Mouse (Mus musculus): Measurements from ENCODE around the gene Atrip. TPM values are rescaled to one million over a fixed set of nuclear protein-coding genes. Genes with fewer than 3 reads are reported as not detected.

Atrip gene
- polyA plus RNA-seq, 1 experiment from 2014 or later = 23.4 TPM

DNA sequence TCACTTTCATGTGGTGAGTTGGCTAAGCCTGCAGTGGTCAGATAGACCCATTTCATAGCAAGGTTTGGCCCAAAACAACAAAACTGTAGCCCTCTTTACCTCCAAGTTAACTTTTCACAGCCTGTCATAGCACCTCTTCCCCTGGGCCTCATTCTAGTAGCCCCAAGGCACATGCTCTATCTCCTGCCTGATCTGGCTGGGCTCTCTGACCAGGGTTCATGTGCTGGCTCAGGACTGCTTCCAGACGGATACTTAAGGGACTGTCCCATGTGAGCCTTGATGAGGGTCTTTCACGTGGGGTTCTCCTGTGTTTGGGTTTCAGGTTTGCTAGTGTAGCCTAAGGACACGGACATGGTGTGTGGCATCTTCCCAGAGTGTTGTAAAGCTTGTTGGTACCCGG lies 34.2 kb downstream of the Atrip start:
- WGBS = 80% methylated on average over 4 of the region's 4 CpGs
- peaks cover 17% of the 10 kb centered on the region for H3K4me1 ChIP-seq (ENCODE audit: control insufficient read depth, insufficient read depth, low read length)
- H3K9me3 ChIP-seq (replicated peaks; ENCODE audit: control insufficient read depth, low read length) = no peaks in the 10 kb centered on the region
- no peaks in the 10 kb centered on the region for H3K27me3 ChIP-seq (ENCODE audit: control insufficient read depth, insufficient read depth, low read length)
- H3K9ac ChIP-seq (ENCODE audit: low read length) = peak overlapping the region; percentile 90
- peak overlapping the region; percentile 71 for H3K4me2 ChIP-seq (ENCODE audit: low read depth, low read length)
- no peak for ATAC-seq (ENCODE audit: insufficient read depth, low FRiP score)
- no peaks in the 10 kb centered on the region for H3K36me3 ChIP-seq (ENCODE audit: control insufficient read depth, insufficient read depth, low read length)
- peak overlapping the region; percentile 82 for H3K4me3 ChIP-seq (replicated peaks; ENCODE audit: low read length)
- H3K27ac ChIP-seq (ENCODE audit: low read length) = peak overlapping the region; percentile 84; the same call in 1 of the 2 replicates

DNA sequence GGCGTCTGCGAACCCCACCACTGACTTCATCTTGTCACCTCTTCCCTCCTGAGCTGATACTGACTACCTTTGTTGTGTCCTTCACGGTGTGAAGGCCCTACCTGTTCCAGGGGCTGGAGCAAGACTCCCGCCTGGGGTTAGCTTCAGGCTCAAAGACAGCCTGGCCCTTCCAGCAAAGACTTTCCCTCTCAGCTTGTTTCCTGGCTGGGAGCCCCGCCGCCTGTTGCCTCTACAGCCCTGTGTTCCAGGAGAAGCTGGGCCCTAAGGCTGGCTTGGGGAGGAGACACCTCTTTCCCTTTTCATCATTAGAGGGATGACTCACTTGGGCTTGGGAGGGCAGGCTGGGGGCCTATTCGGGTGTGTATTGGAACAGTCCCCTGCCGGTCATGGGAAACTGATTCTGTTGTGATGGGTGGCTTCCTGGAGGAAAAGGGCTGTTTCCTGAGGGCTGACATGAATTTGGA lies 35.0 kb downstream of the Atrip start:
- H3K36me3 ChIP-seq (ENCODE audit: control insufficient read depth, insufficient read depth, low read length) = no peaks in the 10 kb centered on the region
- H3K4me2 ChIP-seq (ENCODE audit: low read depth, low read length) = peak overlapping the region; percentile 71
- 17% methylated on average over 8 of the region's 8 CpGs for WGBS
- H3K9ac ChIP-seq (ENCODE audit: low read length) = peak overlapping the region; percentile 90
- H3K4me3 ChIP-seq (replicated peaks; ENCODE audit: low read length) = peak overlapping the region; percentile 82
- peak; percentile 61; the same call in 1 of the 2 replicates for ATAC-seq (ENCODE audit: insufficient read depth, low FRiP score)
- no peaks in the 10 kb centered on the region for H3K27me3 ChIP-seq (ENCODE audit: control insufficient read depth, insufficient read depth, low read length)
- peak overlapping the region; percentile 84 for H3K27ac ChIP-seq (ENCODE audit: low read length)
- no peaks in the 10 kb centered on the region for H3K9me3 ChIP-seq (replicated peaks; ENCODE audit: control insufficient read depth, low read length)
- H3K4me1 ChIP-seq (ENCODE audit: control insufficient read depth, insufficient read depth, low read length) = peaks cover 17% of the 10 kb centered on the region

DNA sequence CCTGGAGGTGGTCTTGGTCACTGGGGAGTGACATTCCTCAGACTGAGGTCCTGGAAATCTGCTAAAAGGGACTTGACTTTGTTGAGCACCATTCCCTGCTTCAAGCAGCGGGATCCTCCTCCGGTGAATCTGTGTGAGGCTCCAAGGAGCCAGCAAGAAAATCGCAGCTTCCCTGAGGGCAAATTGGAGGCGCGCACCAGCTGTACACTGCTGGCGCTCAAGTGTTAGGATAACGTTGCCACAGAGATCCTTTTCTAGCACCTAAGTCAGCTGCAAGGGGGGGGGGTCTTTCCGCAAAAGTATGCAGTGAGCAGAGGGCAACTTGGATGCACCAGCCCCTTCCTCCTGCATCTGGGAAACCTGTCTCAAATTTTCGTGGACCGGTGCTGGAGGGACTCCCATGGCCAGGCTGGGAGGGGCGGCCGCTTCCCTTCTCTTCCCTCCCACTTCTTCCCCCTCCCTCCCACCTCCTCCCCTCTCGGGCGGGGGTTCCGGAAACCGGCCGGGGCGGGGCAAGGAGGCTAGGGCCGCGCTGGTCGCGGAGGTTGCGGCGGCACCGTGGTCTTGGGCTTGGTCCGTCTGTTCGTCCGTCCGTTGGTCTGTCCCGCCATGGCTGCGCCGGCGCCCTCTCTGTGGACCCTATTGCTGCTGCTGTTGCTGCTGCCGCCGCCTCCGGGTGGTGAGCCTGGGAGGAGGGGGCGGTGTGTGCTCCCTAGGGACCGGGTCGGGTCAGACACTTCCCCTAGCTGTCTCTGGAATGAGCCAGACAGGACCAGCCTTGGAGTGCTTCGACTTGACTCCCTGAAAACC lies 35.6 kb downstream of the Atrip start, which contains the start of gene Shisa5:
Gene Shisa5 (plus strand): TSS at position 480 of the 810 bp plus-strand sequence.
- no peaks in the 10 kb centered on the region for H3K36me3 ChIP-seq (ENCODE audit: control insufficient read depth, insufficient read depth, low read length)
- 0% methylated on average over 38 of the region's 40 CpGs for WGBS
- H3K4me1 ChIP-seq (ENCODE audit: control insufficient read depth, insufficient read depth, low read length) = peaks cover 17% of the 10 kb centered on the region
- H3K9me3 ChIP-seq (replicated peaks; ENCODE audit: control insufficient read depth, low read length) = no peaks in the 10 kb centered on the region
- H3K27me3 ChIP-seq (ENCODE audit: control insufficient read depth, insufficient read depth, low read length) = no peaks in the 10 kb centered on the region
- peak within 1 kb of the TSS; percentile 71 for H3K4me2 ChIP-seq (ENCODE audit: low read depth, low read length)
- H3K4me3 ChIP-seq (replicated peaks; ENCODE audit: low read length) = peak within 1 kb of the TSS; percentile 82
- H3K9ac ChIP-seq (ENCODE audit: low read length) = peak within 1 kb of the TSS; percentile 90
- ATAC-seq (ENCODE audit: insufficient read depth, low FRiP score) = peak; percentile 88
- peak within 1 kb of the TSS; percentile 84 for H3K27ac ChIP-seq (ENCODE audit: low read length)

DNA sequence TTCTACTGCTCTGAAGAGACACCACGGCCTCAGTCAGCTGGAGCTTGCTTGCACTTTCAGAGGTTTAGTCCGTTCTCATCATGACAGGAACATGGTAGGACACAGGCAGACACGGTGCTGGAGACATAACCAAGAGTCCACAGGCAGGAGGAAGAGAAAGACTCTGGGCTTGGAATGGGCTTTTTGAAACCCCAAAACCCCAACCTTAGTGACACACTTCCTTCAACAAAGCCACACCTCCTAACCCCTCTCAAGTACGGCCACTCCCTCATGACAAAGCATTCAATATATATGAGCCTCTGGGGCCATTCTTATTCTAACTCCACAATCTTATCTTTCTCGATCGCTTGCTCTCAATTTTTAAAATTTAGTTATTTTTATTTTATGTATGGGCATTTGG lies 41.5 kb downstream of the Atrip start:
- ATAC-seq (ENCODE audit: insufficient read depth, low FRiP score) = no peak
- Histone ChIP-seq H3K4me1 (ENCODE audit: control insufficient read depth, insufficient read depth, low read length) (no peaks in the 10 kb centered on the region), H3K27ac (ENCODE audit: low read length) (no peak overlapping the region), H3K27me3 (ENCODE audit: control insufficient read depth, insufficient read depth, low read length) (no peaks in the 10 kb centered on the region), H3K9ac (ENCODE audit: low read length) (no peak overlapping the region), H3K9me3 (replicated peaks; ENCODE audit: control insufficient read depth, low read length) (no peaks in the 10 kb centered on the region), H3K4me3 (replicated peaks; ENCODE audit: low read length) (no peak overlapping the region), H3K36me3 (ENCODE audit: control insufficient read depth, insufficient read depth, low read length) (no peaks in the 10 kb centered on the region), H3K4me2 (ENCODE audit: low read depth, low read length) (no peak overlapping the region)
- WGBS = 73% methylated on average over 6 of the region's 6 CpGs

DNA sequence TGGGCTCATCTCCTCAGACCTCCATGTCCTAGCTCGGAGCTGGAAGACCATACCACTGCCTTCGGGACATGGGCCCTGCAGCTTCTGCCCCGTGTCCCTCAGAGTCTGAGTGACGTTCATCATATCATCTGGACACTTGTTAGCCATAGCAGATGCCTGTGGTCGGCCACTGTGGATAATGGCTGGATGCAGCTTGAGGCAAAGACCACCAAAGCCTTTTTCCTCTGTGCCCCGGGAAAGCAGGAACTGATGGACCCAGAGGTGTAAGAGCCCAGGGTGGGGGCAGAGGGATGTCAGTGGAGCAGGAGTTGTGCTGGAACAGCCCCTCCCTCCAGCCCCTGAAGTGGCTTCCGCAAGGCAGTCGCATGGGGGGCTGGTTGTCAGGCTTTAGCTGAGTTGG lies 42.2 kb downstream of the Atrip start:
- ATAC-seq (ENCODE audit: insufficient read depth, low FRiP score) = no peak
- no peak overlapping the region for H3K4me2 ChIP-seq (ENCODE audit: low read depth, low read length)
- no peak overlapping the region for H3K27ac ChIP-seq (ENCODE audit: low read length)
- H3K36me3 ChIP-seq (ENCODE audit: control insufficient read depth, insufficient read depth, low read length) = no peaks in the 10 kb centered on the region
- no peak overlapping the region for H3K9ac ChIP-seq (ENCODE audit: low read length)
- 76% methylated on average over 8 of the region's 8 CpGs for WGBS
- no peaks in the 10 kb centered on the region for H3K4me1 ChIP-seq (ENCODE audit: control insufficient read depth, insufficient read depth, low read length)
- H3K4me3 ChIP-seq (replicated peaks; ENCODE audit: low read length) = no peak overlapping the region
- H3K9me3 ChIP-seq (replicated peaks; ENCODE audit: control insufficient read depth, low read length) = no peaks in the 10 kb centered on the region
- H3K27me3 ChIP-seq (ENCODE audit: control insufficient read depth, insufficient read depth, low read length) = no peaks in the 10 kb centered on the region

DNA sequence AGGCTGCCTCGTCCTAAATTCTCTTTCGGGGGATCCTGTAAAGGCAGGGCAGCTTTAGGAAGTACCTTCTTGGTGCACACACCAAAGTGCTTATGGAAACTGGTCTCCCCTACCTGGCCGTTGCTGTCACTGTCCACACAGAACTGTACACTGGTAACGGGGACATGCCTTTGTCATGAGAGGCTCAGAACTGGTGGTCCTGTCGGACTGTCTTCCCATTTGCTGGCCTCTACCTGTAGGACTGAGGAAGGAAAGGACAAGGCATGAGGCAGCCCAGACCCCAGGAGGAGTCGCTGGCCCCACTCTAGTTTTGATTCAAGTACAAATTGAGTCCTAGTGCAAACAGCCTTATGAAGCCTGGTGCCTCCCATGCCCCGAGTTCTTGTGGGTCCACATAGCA lies 42.9 kb downstream of the Atrip start:
- Histone ChIP-seq H3K27ac (ENCODE audit: low read length) (no peak overlapping the region), H3K4me2 (ENCODE audit: low read depth, low read length) (no peak overlapping the region)
- 91% methylated on average over 7 of the region's 7 CpGs for WGBS

DNA sequence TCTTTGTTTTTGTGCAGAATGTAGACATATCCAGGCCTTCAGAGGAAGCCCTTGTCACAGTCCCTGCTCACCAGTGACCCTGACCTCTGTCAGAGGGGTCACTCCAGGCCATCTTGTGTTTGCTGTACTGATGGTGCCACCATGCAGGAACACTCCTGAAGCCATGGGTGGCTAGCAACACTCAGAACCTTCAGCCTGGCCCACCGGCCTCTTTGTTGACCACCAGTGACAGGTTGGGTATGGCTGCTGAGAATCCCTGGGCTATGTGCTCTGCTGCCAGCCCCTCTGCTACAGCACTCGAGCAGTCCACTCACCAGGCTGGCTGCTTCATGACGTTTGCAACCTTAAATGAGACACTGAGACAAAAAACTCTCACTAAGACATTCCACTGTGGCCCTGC lies 43.6 kb downstream of the Atrip start:
- H3K4me3 ChIP-seq (replicated peaks; ENCODE audit: low read length) = no peak overlapping the region
- H3K27ac ChIP-seq (ENCODE audit: low read length) = no peak overlapping the region
- no peak for ATAC-seq (ENCODE audit: insufficient read depth, low FRiP score)
- H3K27me3 ChIP-seq (ENCODE audit: control insufficient read depth, insufficient read depth, low read length) = no peaks in the 10 kb centered on the region
- H3K4me1 ChIP-seq (ENCODE audit: control insufficient read depth, insufficient read depth, low read length) = no peaks in the 10 kb centered on the region
- H3K4me2 ChIP-seq (ENCODE audit: low read depth, low read length) = no peak overlapping the region
- no peaks in the 10 kb centered on the region for H3K36me3 ChIP-seq (ENCODE audit: control insufficient read depth, insufficient read depth, low read length)
- WGBS = 75% methylated on average over 3 of the region's 3 CpGs
- no peak overlapping the region for H3K9ac ChIP-seq (ENCODE audit: low read length)
- H3K9me3 ChIP-seq (replicated peaks; ENCODE audit: control insufficient read depth, low read length) = no peaks in the 10 kb centered on the region

More for the DNA sequence above, 42.9 kb downstream of the Atrip start:
- no peak overlapping the region for H3K4me3 ChIP-seq (replicated peaks; ENCODE audit: low read length)
- no peaks in the 10 kb centered on the region for H3K36me3 ChIP-seq (ENCODE audit: control insufficient read depth, insufficient read depth, low read length)
- no peaks in the 10 kb centered on the region for H3K27me3 ChIP-seq (ENCODE audit: control insufficient read depth, insufficient read depth, low read length)
- H3K4me1 ChIP-seq (ENCODE audit: control insufficient read depth, insufficient read depth, low read length) = no peaks in the 10 kb centered on the region
- H3K9ac ChIP-seq (ENCODE audit: low read length) = no peak overlapping the region
- no peak for ATAC-seq (ENCODE audit: insufficient read depth, low FRiP score)
- no peaks in the 10 kb centered on the region for H3K9me3 ChIP-seq (replicated peaks; ENCODE audit: control insufficient read depth, low read length)

DNA sequence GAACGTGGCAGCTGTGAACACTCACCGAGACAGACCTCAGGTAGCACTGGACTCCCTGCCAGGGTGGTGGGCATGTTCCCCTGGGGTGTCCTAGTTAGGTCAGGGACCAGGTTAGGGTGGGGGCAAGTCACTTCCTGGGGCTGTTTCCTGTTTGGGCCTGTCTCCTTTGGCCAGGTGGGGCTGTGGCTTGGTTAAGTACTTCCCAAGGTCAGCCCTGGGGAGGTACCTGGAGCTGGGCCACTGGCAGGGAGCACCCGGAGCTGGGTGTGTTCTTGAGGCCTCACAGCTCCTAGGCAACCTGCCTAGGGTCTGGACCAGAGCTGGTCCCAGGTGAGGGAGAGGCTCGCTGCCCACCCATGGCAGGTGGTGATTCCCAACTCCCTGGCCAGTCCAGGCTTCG lies 45.0 kb downstream of the Atrip start:
- ATAC-seq (ENCODE audit: insufficient read depth, low FRiP score) = peak; percentile 45; the same call in 1 of the 2 replicates
- no peak overlapping the region for H3K4me2 ChIP-seq (ENCODE audit: low read depth, low read length)
- no peaks in the 10 kb centered on the region for H3K27me3 ChIP-seq (ENCODE audit: control insufficient read depth, insufficient read depth, low read length)
- no peaks in the 10 kb centered on the region for H3K4me1 ChIP-seq (ENCODE audit: control insufficient read depth, insufficient read depth, low read length)
- no peaks in the 10 kb centered on the region for H3K36me3 ChIP-seq (ENCODE audit: control insufficient read depth, insufficient read depth, low read length)
- no peak overlapping the region for H3K9ac ChIP-seq (ENCODE audit: low read length)
- H3K9me3 ChIP-seq (replicated peaks; ENCODE audit: control insufficient read depth, low read length) = no peaks in the 10 kb centered on the region
- 75% methylated on average over 5 of the region's 5 CpGs for WGBS
- no peak overlapping the region for H3K27ac ChIP-seq (ENCODE audit: low read length)
- H3K4me3 ChIP-seq (replicated peaks; ENCODE audit: low read length) = no peak overlapping the region

DNA sequence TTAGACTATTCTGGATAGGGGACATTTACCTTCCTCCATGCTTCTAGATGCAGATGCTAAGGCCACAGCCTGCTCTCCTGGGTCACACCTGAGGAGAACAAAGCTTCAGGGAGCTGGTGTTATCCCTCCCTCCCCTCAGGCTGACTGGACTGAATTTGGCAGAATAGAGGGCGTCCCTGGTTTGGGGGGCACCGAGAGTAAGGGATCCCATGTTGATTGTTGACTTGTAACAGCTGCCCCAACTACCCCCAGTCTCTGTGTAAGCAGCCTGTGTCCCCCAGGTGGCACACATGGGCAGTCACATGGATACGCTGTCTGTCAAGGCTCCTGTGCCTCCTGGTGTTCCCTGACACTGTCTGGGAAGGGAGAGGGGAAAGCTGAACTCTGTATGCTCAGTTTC lies 45.5 kb downstream of the Atrip start:
- Histone ChIP-seq H3K9ac (ENCODE audit: low read length) (no peak overlapping the region), H3K27me3 (ENCODE audit: control insufficient read depth, insufficient read depth, low read length) (no peaks in the 10 kb centered on the region), H3K4me1 (ENCODE audit: control insufficient read depth, insufficient read depth, low read length) (no peaks in the 10 kb centered on the region), H3K27ac (ENCODE audit: low read length) (no peak overlapping the region), H3K9me3 (replicated peaks; ENCODE audit: control insufficient read depth, low read length) (no peaks in the 10 kb centered on the region), H3K36me3 (ENCODE audit: control insufficient read depth, insufficient read depth, low read length) (no peaks in the 10 kb centered on the region), H3K4me3 (replicated peaks; ENCODE audit: low read length) (no peak overlapping the region), H3K4me2 (ENCODE audit: low read depth, low read length) (no peak overlapping the region)
- 82% methylated on average over 3 of the region's 3 CpGs for WGBS
- ATAC-seq (ENCODE audit: insufficient read depth, low FRiP score) = no peak

Data from stomach, embryonic 16.5 days (tissue).